In genomic region chr5:32001266-32001665, GRCm38 (mm10) we compare ENCODE assay signal across 17 mouse cellular contexts.
DNase-seq lines count a peak whose midpoint lies in the region.
"Had no signal": no experiment of that assay in that cellular context is flagged by ENCODE, and none has a peak within 500 bp of the region (broad histone marks: within the 10 kb centered on the region; RNA-seq: fewer than 3 reads in every experiment).

No protein-coding gene starts in this region.

- peak; percentile 86 for DNase-seq in heart, adult 11 months
- DNase-seq in heart, postnatal 4 days: no peak
- peak; percentile 25 for DNase-seq in ovary, adult 18-20 months (ENCODE audit: low spot score)
- no peak for DNase-seq in ovary, postnatal 14 days (ENCODE audit: low spot score)
- DNase-seq in adrenal gland, postnatal 10 days: peak; percentile 35
- peak; percentile 10 to 17 for DNase-seq in adrenal gland, postnatal 36 days
- DNase-seq in gastrocnemius, postnatal 25 days: no peak
- no peak for DNase-seq in lung, postnatal 10 days
- DNase-seq: cerebellum, adult 18-20 months; cerebellum, adult 9-10 months; cerebellum, postnatal 14 days; forebrain, postnatal 0 days; gastrocnemius, adult 2 months; gastrocnemius, postnatal 14 days; heart, adult 2 months; heart, postnatal 10 days; heart, postnatal 36 days had no signal

Comparison
In these comparisons a context has a peak if more than half of its experiments do, and no peak if none do; other contexts are left out.
1. DNase-seq: peak in heart, adult 11 months (single experiment), ovary, adult 18-20 months (single experiment), adrenal gland, postnatal 10 days (single experiment) and adrenal gland, postnatal 36 days (2 of 2); none in heart, postnatal 4 days (single experiment), ovary, postnatal 14 days (single experiment), gastrocnemius, postnatal 25 days (single experiment) and lung, postnatal 10 days (single experiment).